Mouse (Mus musculus): ENCODE data around the gene Insr. TPM values are rescaled to one million over a fixed set of nuclear protein-coding genes. Genes with fewer than 3 reads are reported as not detected.

Insr gene
- polyA plus RNA-seq, 1 experiment from 2014 or later = 26.3 TPM

DNA sequence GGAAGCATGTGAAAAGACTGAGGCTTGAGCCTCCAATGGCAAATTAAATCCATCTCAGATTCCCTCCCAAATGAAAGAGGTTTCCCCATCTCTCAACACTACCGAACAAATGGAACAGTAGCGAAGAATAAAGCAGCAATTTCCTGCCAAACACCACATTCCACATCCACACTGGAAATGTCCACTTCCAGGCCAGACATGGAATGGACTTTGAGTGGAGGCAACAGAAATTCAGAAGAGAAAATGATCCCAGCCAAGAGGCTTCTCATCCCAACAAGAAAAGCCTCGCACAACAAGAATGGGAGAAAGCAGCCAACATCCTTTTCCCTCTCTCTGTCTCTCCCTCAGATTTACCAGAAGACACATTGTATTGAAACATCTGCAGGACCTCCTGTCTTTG is 39.8 kb downstream of the Insr start:
- no peak overlapping the region for H3K4me2 ChIP-seq (ENCODE audit: low read depth, low read length)
- 89% methylated on average over 3 of the region's 3 CpGs for WGBS
- no peaks in the 10 kb centered on the region for H3K36me3 ChIP-seq (replicated peaks; ENCODE audit: control insufficient read depth, insufficient read depth, low read depth, low read length)
- no peaks in the 10 kb centered on the region for H3K4me1 ChIP-seq (ENCODE audit: control insufficient read depth, insufficient read depth, low read length)
- no peaks in the 10 kb centered on the region for H3K9me3 ChIP-seq (replicated peaks; ENCODE audit: control insufficient read depth, low read length)
- DNase-seq (ENCODE audit: low spot score) (no peak), ATAC-seq (replicated peaks; ENCODE audit: insufficient number of reproducible peaks, low FRiP score, low TSS enrichment, low read depth) (no peak)
- H3K27ac ChIP-seq (replicated peaks; ENCODE audit: low read depth, low read length) = no peak overlapping the region
- no peaks in the 10 kb centered on the region for H3K27me3 ChIP-seq (ENCODE audit: control insufficient read depth, insufficient read depth, low read length)
- no peak overlapping the region for H3K4me3 ChIP-seq (ENCODE audit: low read depth, low read length)
- H3K9ac ChIP-seq (replicated peaks; ENCODE audit: low read length) = no peak overlapping the region

DNA sequence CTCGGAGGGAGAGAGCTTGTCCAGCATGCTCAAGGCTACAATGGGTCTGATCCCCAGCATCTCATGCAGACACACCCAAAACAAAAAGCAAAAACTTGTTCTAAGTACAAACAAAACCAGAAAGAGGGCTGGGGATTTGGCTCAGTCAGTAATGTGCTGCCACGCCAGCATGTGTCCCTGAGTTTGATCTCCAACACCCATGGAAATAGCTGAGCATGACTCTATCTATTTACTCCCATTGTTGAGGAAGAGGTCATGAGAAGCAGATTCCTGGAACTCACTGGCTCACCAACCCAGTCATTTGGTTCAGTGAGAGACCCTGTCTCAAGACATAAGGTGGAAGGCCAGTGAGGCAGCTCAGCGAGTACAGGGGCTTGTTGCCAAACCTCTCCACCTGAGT is 40.6 kb downstream of the Insr start:
- DNase-seq (ENCODE audit: low spot score) (no peak), ATAC-seq (replicated peaks; ENCODE audit: insufficient number of reproducible peaks, low FRiP score, low TSS enrichment, low read depth) (no peak)
- H3K4me3 ChIP-seq (ENCODE audit: low read depth, low read length) = no peak overlapping the region
- no peaks in the 10 kb centered on the region for H3K9me3 ChIP-seq (replicated peaks; ENCODE audit: control insufficient read depth, low read length)
- H3K27me3 ChIP-seq (ENCODE audit: control insufficient read depth, insufficient read depth, low read length) = no peaks in the 10 kb centered on the region
- H3K27ac ChIP-seq (replicated peaks; ENCODE audit: low read depth, low read length) = no peak overlapping the region
- WGBS = 91% methylated on average over 3 of the region's 3 CpGs
- no peaks in the 10 kb centered on the region for H3K4me1 ChIP-seq (ENCODE audit: control insufficient read depth, insufficient read depth, low read length)
- H3K9ac ChIP-seq (replicated peaks; ENCODE audit: low read length) = no peak overlapping the region
- H3K4me2 ChIP-seq (ENCODE audit: low read depth, low read length) = no peak overlapping the region
- H3K36me3 ChIP-seq (replicated peaks; ENCODE audit: control insufficient read depth, insufficient read depth, low read depth, low read length) = no peaks in the 10 kb centered on the region

DNA sequence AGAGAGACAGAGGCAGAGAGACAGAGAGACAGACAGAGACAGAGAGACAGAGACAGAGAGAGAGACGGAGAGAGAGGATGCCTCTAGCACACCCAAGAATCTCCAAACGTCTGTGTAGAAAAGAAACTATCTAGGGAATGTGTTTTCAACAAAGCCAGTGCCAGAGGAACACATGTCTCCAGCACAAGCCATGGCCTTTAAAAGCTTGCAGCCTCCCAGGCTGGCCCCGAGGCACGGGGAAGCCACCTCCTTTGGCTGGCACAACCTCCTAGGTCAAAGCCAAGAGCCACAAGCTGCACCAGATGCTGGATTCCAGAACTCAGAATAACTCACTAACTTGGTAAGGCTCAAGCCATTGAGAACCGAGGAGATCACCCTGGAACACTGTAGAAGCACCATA is 42.1 kb downstream of the Insr start:
- Histone ChIP-seq H3K4me2 (ENCODE audit: low read depth, low read length) (no peak overlapping the region), H3K4me1 (ENCODE audit: control insufficient read depth, insufficient read depth, low read length) (no peaks in the 10 kb centered on the region), H3K9me3 (replicated peaks; ENCODE audit: control insufficient read depth, low read length) (no peaks in the 10 kb centered on the region), H3K27ac (replicated peaks; ENCODE audit: low read depth, low read length) (no peak overlapping the region), H3K27me3 (ENCODE audit: control insufficient read depth, insufficient read depth, low read length) (no peaks in the 10 kb centered on the region), H3K4me3 (ENCODE audit: low read depth, low read length) (no peak overlapping the region), H3K9ac (replicated peaks; ENCODE audit: low read length) (no peak overlapping the region), H3K36me3 (replicated peaks; ENCODE audit: control insufficient read depth, insufficient read depth, low read depth, low read length) (no peaks in the 10 kb centered on the region)
- DNase-seq (ENCODE audit: low spot score) (no peak), ATAC-seq (replicated peaks; ENCODE audit: insufficient number of reproducible peaks, low FRiP score, low TSS enrichment, low read depth) (no peak)
- whole genome bisulfite sequencing = 71% methylated on average over 5 of the region's 5 CpGs

DNA sequence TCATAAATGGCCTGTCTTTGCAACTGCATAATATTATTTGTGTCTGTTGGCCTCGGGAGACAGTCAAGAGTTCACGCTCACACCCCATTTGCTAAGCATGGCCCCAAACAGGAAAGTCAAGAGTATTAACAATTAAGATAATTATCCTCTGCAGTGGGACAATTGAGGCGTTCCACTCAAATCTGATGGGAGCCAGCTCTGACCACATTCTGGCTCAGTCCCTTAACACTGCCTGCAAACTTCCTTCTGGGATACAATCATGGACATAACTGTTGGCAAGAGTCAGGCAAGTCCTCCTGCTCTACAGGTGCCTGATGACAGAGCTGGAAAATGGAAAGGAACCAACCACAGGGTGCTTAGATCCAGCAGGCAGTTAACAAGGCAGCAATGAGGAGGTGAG is 43.1 kb downstream of the Insr start:
- Histone ChIP-seq H3K27me3 (ENCODE audit: control insufficient read depth, insufficient read depth, low read length) (no peaks in the 10 kb centered on the region), H3K9ac (replicated peaks; ENCODE audit: low read length) (no peak overlapping the region), H3K36me3 (replicated peaks; ENCODE audit: control insufficient read depth, insufficient read depth, low read depth, low read length) (no peaks in the 10 kb centered on the region), H3K4me2 (ENCODE audit: low read depth, low read length) (no peak overlapping the region), H3K9me3 (replicated peaks; ENCODE audit: control insufficient read depth, low read length) (no peaks in the 10 kb centered on the region), H3K27ac (replicated peaks; ENCODE audit: low read depth, low read length) (no peak overlapping the region), H3K4me3 (ENCODE audit: low read depth, low read length) (no peak overlapping the region), H3K4me1 (ENCODE audit: control insufficient read depth, insufficient read depth, low read length) (no peaks in the 10 kb centered on the region)
- DNase-seq (ENCODE audit: low spot score) (no peak), ATAC-seq (replicated peaks; ENCODE audit: insufficient number of reproducible peaks, low FRiP score, low TSS enrichment, low read depth) (no peak)
- 60% methylated on average over 3 of the region's 3 CpGs for WGBS

DNA sequence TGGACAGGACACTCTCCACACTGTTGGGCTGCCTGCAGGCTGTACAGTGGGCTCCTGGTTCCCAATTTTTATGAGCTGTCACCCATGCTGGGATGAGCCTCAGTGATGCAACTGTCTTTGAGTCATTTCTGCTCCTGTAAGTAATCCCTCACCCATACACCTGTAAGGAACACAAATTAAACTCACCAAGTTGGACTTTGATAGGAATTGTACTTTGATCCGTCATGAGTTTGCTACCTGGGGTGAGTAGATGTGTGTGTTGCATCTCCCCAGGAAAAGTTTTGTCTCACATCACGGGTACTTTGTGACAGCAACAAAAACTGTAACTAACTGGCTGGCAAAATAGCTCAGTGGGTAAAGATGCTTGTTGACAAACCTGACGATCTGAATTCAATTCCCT is 44.8 kb downstream of the Insr start:
- H3K4me1 ChIP-seq (ENCODE audit: control insufficient read depth, insufficient read depth, low read length) = no peaks in the 10 kb centered on the region
- ATAC-seq (replicated peaks; ENCODE audit: insufficient number of reproducible peaks, low FRiP score, low TSS enrichment, low read depth) = no peak
- no peak overlapping the region for H3K4me2 ChIP-seq (ENCODE audit: low read depth, low read length)
- no peaks in the 10 kb centered on the region for H3K27me3 ChIP-seq (ENCODE audit: control insufficient read depth, insufficient read depth, low read length)
- DNase-seq (ENCODE audit: low spot score) = no peak
- 83% methylated on average over 3 of the region's 3 CpGs for WGBS
- H3K9ac ChIP-seq (replicated peaks; ENCODE audit: low read length) = no peak overlapping the region
- no peak overlapping the region for H3K27ac ChIP-seq (replicated peaks; ENCODE audit: low read depth, low read length)
- H3K9me3 ChIP-seq (replicated peaks; ENCODE audit: control insufficient read depth, low read length) = no peaks in the 10 kb centered on the region
- H3K4me3 ChIP-seq (ENCODE audit: low read depth, low read length) = no peak overlapping the region
- no peaks in the 10 kb centered on the region for H3K36me3 ChIP-seq (replicated peaks; ENCODE audit: control insufficient read depth, insufficient read depth, low read depth, low read length)

DNA sequence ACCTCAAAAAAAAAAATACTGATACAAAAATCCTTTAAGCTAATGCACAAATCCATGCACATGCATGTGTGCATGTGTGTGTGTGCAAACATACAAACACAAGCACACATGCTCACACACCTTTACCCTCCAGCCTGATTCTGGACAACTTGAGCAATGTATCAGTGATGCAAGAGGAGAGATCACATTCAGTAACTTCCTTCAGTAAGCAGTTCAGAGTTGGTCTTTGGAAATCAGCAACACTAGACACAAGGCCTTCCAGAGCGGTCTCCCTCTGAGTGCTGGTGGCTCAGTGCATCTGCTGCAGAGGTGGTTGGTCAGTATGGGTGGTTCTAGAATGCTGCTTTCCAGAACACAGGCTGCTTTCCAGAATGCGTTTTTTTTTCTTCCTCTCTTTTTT is 46.8 kb downstream of the Insr start:
- Histone ChIP-seq H3K27me3 (ENCODE audit: control insufficient read depth, insufficient read depth, low read length) (no peaks in the 10 kb centered on the region), H3K4me2 (ENCODE audit: low read depth, low read length) (no peak overlapping the region), H3K9me3 (replicated peaks; ENCODE audit: control insufficient read depth, low read length) (no peaks in the 10 kb centered on the region), H3K27ac (replicated peaks; ENCODE audit: low read depth, low read length) (no peak overlapping the region), H3K4me1 (ENCODE audit: control insufficient read depth, insufficient read depth, low read length) (no peaks in the 10 kb centered on the region), H3K36me3 (replicated peaks; ENCODE audit: control insufficient read depth, insufficient read depth, low read depth, low read length) (no peaks in the 10 kb centered on the region), H3K9ac (replicated peaks; ENCODE audit: low read length) (no peak overlapping the region), H3K4me3 (ENCODE audit: low read depth, low read length) (no peak overlapping the region)
- DNase-seq (ENCODE audit: low spot score) (no peak), ATAC-seq (replicated peaks; ENCODE audit: insufficient number of reproducible peaks, low FRiP score, low TSS enrichment, low read depth) (no peak)
- WGBS = 96% methylated on average over 2 of the region's 2 CpGs

DNA sequence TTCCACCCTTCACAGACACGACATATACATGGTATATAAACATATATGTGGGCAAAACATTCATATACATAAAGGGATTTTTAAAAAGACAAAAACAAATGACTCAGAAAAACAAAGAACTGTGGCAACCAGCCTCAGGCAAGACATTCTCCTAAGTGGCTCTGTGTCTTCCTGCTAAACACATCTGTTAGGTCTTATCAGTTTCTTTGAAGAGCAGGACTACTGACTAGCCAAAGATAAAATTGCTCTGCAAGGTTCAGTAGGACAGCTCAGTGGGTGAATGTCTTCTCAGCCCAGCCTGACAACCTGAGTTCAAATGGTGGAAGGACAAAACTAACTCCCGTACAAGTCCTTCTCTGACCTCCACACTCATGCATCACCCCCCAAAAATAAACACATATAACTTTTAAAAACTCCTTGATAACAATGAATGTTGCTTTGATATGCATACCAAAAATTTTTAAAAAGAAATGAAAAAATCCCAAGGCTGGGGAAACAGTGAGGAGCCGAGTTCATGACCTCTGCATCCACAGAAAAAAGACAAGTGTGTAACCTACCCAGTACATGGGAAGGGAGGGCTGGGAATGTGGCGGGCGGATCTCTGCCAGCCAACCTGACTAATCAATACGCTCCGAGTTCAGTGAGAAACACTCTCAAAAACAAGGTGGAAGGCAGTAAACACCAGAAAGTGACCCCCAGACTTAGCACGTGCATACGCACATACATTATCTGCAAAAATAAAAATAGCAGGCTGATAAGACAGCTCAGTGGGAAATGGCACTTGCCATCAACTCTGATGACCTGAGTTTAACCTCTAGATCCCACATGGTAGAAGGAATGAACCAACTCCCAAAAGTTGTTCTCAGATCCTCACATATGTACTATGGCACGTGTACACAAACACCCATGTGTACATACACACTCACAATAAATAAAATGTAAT is 49.0 kb downstream of the Insr start:
- 87% methylated on average over 10 of the region's 10 CpGs for WGBS
- Histone ChIP-seq H3K4me3 (ENCODE audit: low read depth, low read length) (no peak overlapping the region), H3K36me3 (replicated peaks; ENCODE audit: control insufficient read depth, insufficient read depth, low read depth, low read length) (no peaks in the 10 kb centered on the region), H3K27ac (replicated peaks; ENCODE audit: low read depth, low read length) (no peak overlapping the region), H3K4me2 (ENCODE audit: low read depth, low read length) (no peak overlapping the region), H3K27me3 (ENCODE audit: control insufficient read depth, insufficient read depth, low read length) (no peaks in the 10 kb centered on the region), H3K4me1 (ENCODE audit: control insufficient read depth, insufficient read depth, low read length) (no peaks in the 10 kb centered on the region), H3K9me3 (replicated peaks; ENCODE audit: control insufficient read depth, low read length) (no peaks in the 10 kb centered on the region), H3K9ac (replicated peaks; ENCODE audit: low read length) (no peak overlapping the region)
- ATAC-seq (replicated peaks; ENCODE audit: insufficient number of reproducible peaks, low FRiP score, low TSS enrichment, low read depth) (no peak), DNase-seq (ENCODE audit: low spot score) (no peak)

DNA sequence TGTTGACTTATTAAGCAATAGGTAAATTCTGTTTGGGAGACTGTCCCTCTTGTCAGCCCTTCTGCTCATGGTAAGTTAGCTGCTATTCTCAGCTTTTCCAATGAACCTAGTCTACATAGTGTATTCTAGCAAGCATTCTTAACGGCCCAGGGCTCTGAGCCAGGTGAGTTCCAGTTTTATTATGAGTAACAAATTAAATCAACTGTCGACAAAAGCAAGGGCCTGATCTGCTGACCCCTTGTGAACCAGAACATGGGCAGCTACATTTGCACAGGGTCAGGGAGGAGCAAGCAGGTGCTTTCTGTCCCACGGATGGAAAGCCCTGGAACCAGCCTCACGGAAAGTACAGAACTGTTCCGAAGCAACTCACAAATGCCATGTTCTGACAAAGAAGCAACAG is 52.0 kb downstream of the Insr start:
- no peak for DNase-seq (ENCODE audit: low spot score)
- Histone ChIP-seq H3K4me2 (ENCODE audit: low read depth, low read length) (no peak overlapping the region), H3K4me3 (ENCODE audit: low read depth, low read length) (no peak overlapping the region), H3K27me3 (ENCODE audit: control insufficient read depth, insufficient read depth, low read length) (no peaks in the 10 kb centered on the region), H3K4me1 (ENCODE audit: control insufficient read depth, insufficient read depth, low read length) (no peaks in the 10 kb centered on the region), H3K36me3 (replicated peaks; ENCODE audit: control insufficient read depth, insufficient read depth, low read depth, low read length) (no peaks in the 10 kb centered on the region), H3K9me3 (replicated peaks; ENCODE audit: control insufficient read depth, low read length) (no peaks in the 10 kb centered on the region), H3K9ac (replicated peaks; ENCODE audit: low read length) (no peak overlapping the region), H3K27ac (replicated peaks; ENCODE audit: low read depth, low read length) (no peak overlapping the region)
- 81% methylated on average over 5 of the region's 5 CpGs for WGBS
- no peak for ATAC-seq (replicated peaks; ENCODE audit: insufficient number of reproducible peaks, low FRiP score, low TSS enrichment, low read depth)

Measured in embryonic facial prominence, embryonic 11.5 days (tissue).